In genomic region chr14:17632887-17633522, GRCm38 (mm10) we compare ENCODE assay signal across 9 mouse cellular contexts. TPM values are rescaled to one million over a fixed set of nuclear protein-coding genes. Genes with fewer than 3 reads are reported as not detected.
A peak's percentile ranks its signal among the peaks of the same experiment; 100 is the strongest.
DNase-seq lines count a peak whose midpoint lies in the region; ATAC-seq and TF ChIP-seq lines count a peak whose summit lies in the region.
"Had no signal": no experiment of that assay in that cellular context is flagged by ENCODE, and none has a peak within 500 bp of the region (broad histone marks: within the 10 kb centered on the region; RNA-seq: fewer than 3 reads in every experiment).

No protein-coding gene starts in this region.

- peak overlapping the region; percentile 33 for H3K4me2 ChIP-seq in hindbrain, embryonic 14.5 days (replicated peaks)
- peak overlapping the region; percentile 27 for H3K4me2 ChIP-seq in stomach, postnatal 0 days (replicated peaks; ENCODE audit: low read depth)

- peak; percentile 54 for ATAC-seq in hindbrain, embryonic 14.5 days (ENCODE audit: low FRiP score)
- ATAC-seq in stomach, postnatal 0 days (ENCODE audit: low FRiP score, low TSS enrichment): peak; percentile 56; the same call in 1 of the 2 replicates

- no peaks in the 10 kb centered on the region for H3K36me3 ChIP-seq in hindbrain, embryonic 14.5 days (replicated peaks; ENCODE audit: control insufficient read depth, insufficient read depth)
- H3K36me3 ChIP-seq in midbrain, embryonic 10.5 days: no peaks in the 10 kb centered on the region
- H3K36me3 ChIP-seq in stomach, postnatal 0 days (ENCODE audit: control insufficient read depth, insufficient read depth, low read length): no peaks in the 10 kb centered on the region

- intact Hi-C loops in gastrocnemius, postnatal 14 days (cut with DNase I; ENCODE audit: low total_unique reads): no loop called here
- intact Hi-C loops in left cerebral cortex, postnatal 4 days (cut with DNase I): no loop called here

- no peaks in the 10 kb centered on the region for H3K9me3 ChIP-seq in hindbrain, embryonic 14.5 days (ENCODE audit: control insufficient read depth, low read length)
- no peaks in the 10 kb centered on the region for H3K9me3 ChIP-seq in midbrain, embryonic 10.5 days (replicated peaks)
- no peaks in the 10 kb centered on the region for H3K9me3 ChIP-seq in stomach, postnatal 0 days (ENCODE audit: control insufficient read depth, low read length)

- no peak overlapping the region for H3K27ac ChIP-seq in hindbrain, embryonic 14.5 days
- H3K27ac ChIP-seq in midbrain, embryonic 10.5 days (replicated peaks): peak overlapping the region; percentile 19; the same call in 1 of the 2 replicates
- H3K27ac ChIP-seq in stomach, postnatal 0 days (replicated peaks): no peak overlapping the region

- no peaks in the 10 kb centered on the region for H3K27me3 ChIP-seq in hindbrain, embryonic 14.5 days (ENCODE audit: control insufficient read depth, insufficient read depth, low read length)
- no peaks in the 10 kb centered on the region for H3K27me3 ChIP-seq in midbrain, embryonic 10.5 days (ENCODE audit: low read depth, poor library complexity, severe bottlenecking)
- no peaks in the 10 kb centered on the region for H3K27me3 ChIP-seq in stomach, postnatal 0 days (ENCODE audit: control insufficient read depth, insufficient read depth, low read length)
- H3K27me3 ChIP-seq: megakaryocyte, embryonic 14.5 days had no signal

- H3K9ac ChIP-seq in hindbrain, embryonic 14.5 days: no peak overlapping the region
- no peak overlapping the region for H3K9ac ChIP-seq in stomach, postnatal 0 days (ENCODE audit: low read length)

- DNase-seq in adrenal gland, adult 18-20 months (ENCODE audit: low spot score in 2 of 2): peak; percentile 58 to 61
- peak; percentile 69 to 70 for DNase-seq in cerebellum, postnatal 14 days
- peak; percentile 80 for DNase-seq in gastrocnemius, postnatal 14 days
- DNase-seq in hindbrain, embryonic 14.5 days (ENCODE audit: low spot score): no peak
- DNase-seq in left cerebral cortex, postnatal 4 days: peak; percentile 54
- peak; percentile 32 for DNase-seq in midbrain, embryonic 10.5 days (ENCODE audit: low spot score)
- DNase-seq in stomach, postnatal 0 days (ENCODE audit: low spot score): peak; percentile 48
- DNase-seq in spleen, postnatal 10 days (ENCODE audit: low spot score in 2 of 2): no peak

- no peak for TF ChIP-seq EP300 in stomach, postnatal 0 days (optimal IDR thresholded peaks at IDR 0.05)

- no peaks in the 10 kb centered on the region for H3K4me1 ChIP-seq in hindbrain, embryonic 14.5 days (replicated peaks; ENCODE audit: control insufficient read depth, insufficient read depth, low read length)
- H3K4me1 ChIP-seq in midbrain, embryonic 10.5 days: peaks cover 8% of the 10 kb centered on the region
- no peaks in the 10 kb centered on the region for H3K4me1 ChIP-seq in stomach, postnatal 0 days (replicated peaks; ENCODE audit: control insufficient read depth, insufficient read depth)
- H3K4me1 ChIP-seq: megakaryocyte, embryonic 14.5 days had no signal

- no peak for TF ChIP-seq CTCF in stomach, postnatal 0 days (IDR thresholded peaks at IDR 0.05; ENCODE audit: low read depth)

- H3K4me3 ChIP-seq in hindbrain, embryonic 14.5 days (replicated peaks; ENCODE audit: low read length): no peak overlapping the region
- H3K4me3 ChIP-seq in midbrain, embryonic 10.5 days: peak overlapping the region; percentile 44
- no peak overlapping the region for H3K4me3 ChIP-seq in stomach, postnatal 0 days (ENCODE audit: low read depth, low read length)
- H3K4me3 ChIP-seq: megakaryocyte, embryonic 14.5 days had no signal

- WGBS in hindbrain, embryonic 14.5 days: 8% methylated on average over 19 of the region's 19 CpGs
- WGBS in midbrain, embryonic 10.5 days: 7% methylated on average over 19 of the region's 19 CpGs
- 9% methylated on average over 19 of the region's 19 CpGs for WGBS in stomach, postnatal 0 days

RNA-seq across cellular contexts. Expression of gene Thrb, which starts 27.1 kb away (rescaled TPM):
- 10 to 100 TPM; 27.0 to 92.2 TPM for total RNA-seq in adrenal gland, adult 18-20 months (2021)
- 1 to 10 TPM; 7.3 to 8.4 TPM for total RNA-seq in gastrocnemius, postnatal 14 days (2021)
- polyA plus RNA-seq in hindbrain, embryonic 14.5 days (2014; fragmentation: Nextera tagmentation; extraction: Ambion mirVana): 1.3 and 1.4 TPM in 2 replicates
- 10 to 100 TPM; 29.2 to 31.4 TPM for total RNA-seq in left cerebral cortex, postnatal 4 days (2021)
- 1.1 and 1.3 TPM in 2 replicates for polyA plus RNA-seq in midbrain, embryonic 10.5 days (2016; fragmentation: Nextera tagmentation; extraction: Ambion mirVana)
- polyA plus RNA-seq in stomach, postnatal 0 days (2015; fragmentation: Nextera tagmentation; extraction: Ambion mirVana): 4.0 and 4.8 TPM in 2 replicates

Comparison
In these comparisons a context has a peak if more than half of its experiments do, and no peak if none do; other contexts are left out.
1. DNase-seq: peak in adrenal gland, adult 18-20 months (2 of 2), cerebellum, postnatal 14 days (2 of 2), gastrocnemius, postnatal 14 days (single experiment), left cerebral cortex, postnatal 4 days (single experiment), midbrain, embryonic 10.5 days (single experiment) and stomach, postnatal 0 days (single experiment); none in hindbrain, embryonic 14.5 days (single experiment) and spleen, postnatal 10 days (0 of 2).